Mouse (Mus musculus): ENCODE measurements at regions not wholly inside any gene's neighbourhood (a gene's known extent, or its start where the extent isn't known, plus 50 kb on each side); places are given as distances from the start of the nearest gene placed in this dataset.

- Histone ChIP-seq H3K36me3 (ENCODE audit: control insufficient read depth, insufficient read depth, low read length) (no peaks in the 10 kb centered on the region), H3K4me2 (ENCODE audit: low read depth) (no peak overlapping the region), H3K4me1 (ENCODE audit: control insufficient read depth, insufficient read depth, low read length) (no peaks in the 10 kb centered on the region), H3K9ac (ENCODE audit: low read length) (no peak overlapping the region), H3K4me3 (ENCODE audit: low read depth, low read length) (no peak overlapping the region), H3K27ac (ENCODE audit: low read depth, low read length) (no peak overlapping the region), H3K9me3 (ENCODE audit: control insufficient read depth, low read length) (no peaks in the 10 kb centered on the region), H3K27me3 (ENCODE audit: control insufficient read depth, insufficient read depth, low read length) (no peaks in the 10 kb centered on the region)
- 79% methylated on average over 7 of the region's 7 CpGs for WGBS
- ATAC-seq (ENCODE audit: insufficient read depth, low FRiP score, low TSS enrichment), result no peak
- DNase-seq (ENCODE audit: low spot score), result no peak
Observed at GRCm38 (mm10) chr10:92625781-92626180, 96.4 kb downstream of the Nedd1 start.

- ATAC-seq (ENCODE audit: insufficient read depth, low FRiP score, low TSS enrichment) (no peak), DNase-seq (ENCODE audit: low spot score) (no peak)
- 89% methylated on average over 4 of the region's 5 CpGs for WGBS
Observed at GRCm38 (mm10) chr10:92615684-92616379, 106.4 kb downstream of the Nedd1 start.

GRCm38 (mm10) chr10:92614341-92614740, 107.9 kb downstream of the Nedd1 start:
- no peak overlapping the region for H3K9ac ChIP-seq (ENCODE audit: low read length)
- no peak overlapping the region for H3K27ac ChIP-seq (ENCODE audit: low read depth, low read length)
- no peaks in the 10 kb centered on the region for H3K36me3 ChIP-seq (ENCODE audit: control insufficient read depth, insufficient read depth, low read length)
- H3K4me1 ChIP-seq (ENCODE audit: control insufficient read depth, insufficient read depth, low read length), result no peaks in the 10 kb centered on the region
- no peaks in the 10 kb centered on the region for H3K9me3 ChIP-seq (ENCODE audit: control insufficient read depth, low read length)
- no peak for DNase-seq (ENCODE audit: low spot score)
- H3K4me2 ChIP-seq (ENCODE audit: low read depth), result no peak overlapping the region
- WGBS, result 65% methylated on average over 6 of the region's 6 CpGs
- H3K4me3 ChIP-seq (ENCODE audit: low read depth, low read length), result no peak overlapping the region
- ATAC-seq (ENCODE audit: insufficient read depth, low FRiP score, low TSS enrichment), result no peak
- no peaks in the 10 kb centered on the region for H3K27me3 ChIP-seq (ENCODE audit: control insufficient read depth, insufficient read depth, low read length)

More at GRCm38 (mm10) chr10:92615684-92616379, 106.4 kb downstream of the Nedd1 start:
- Histone ChIP-seq H3K4me1 (ENCODE audit: control insufficient read depth, insufficient read depth, low read length) (no peaks in the 10 kb centered on the region), H3K27ac (ENCODE audit: low read depth, low read length) (no peak overlapping the region), H3K36me3 (ENCODE audit: control insufficient read depth, insufficient read depth, low read length) (no peaks in the 10 kb centered on the region), H3K4me3 (ENCODE audit: low read depth, low read length) (no peak overlapping the region), H3K9me3 (ENCODE audit: control insufficient read depth, low read length) (no peaks in the 10 kb centered on the region), H3K9ac (ENCODE audit: low read length) (no peak overlapping the region), H3K27me3 (ENCODE audit: control insufficient read depth, insufficient read depth, low read length) (no peaks in the 10 kb centered on the region), H3K4me2 (ENCODE audit: low read depth) (no peak overlapping the region)

- no peak for ATAC-seq (ENCODE audit: insufficient read depth, low FRiP score, low TSS enrichment)
- H3K36me3 ChIP-seq (ENCODE audit: control insufficient read depth, insufficient read depth, low read length), result no peaks in the 10 kb centered on the region
- 86% methylated on average over 3 of the region's 3 CpGs for WGBS
- H3K4me2 ChIP-seq (ENCODE audit: low read depth), result no peak overlapping the region
- no peak overlapping the region for H3K4me3 ChIP-seq (ENCODE audit: low read depth, low read length)
- no peaks in the 10 kb centered on the region for H3K9me3 ChIP-seq (ENCODE audit: control insufficient read depth, low read length)
- no peak overlapping the region for H3K9ac ChIP-seq (ENCODE audit: low read length)
- no peaks in the 10 kb centered on the region for H3K27me3 ChIP-seq (ENCODE audit: control insufficient read depth, insufficient read depth, low read length)
- DNase-seq (ENCODE audit: low spot score), result no peak
- H3K4me1 ChIP-seq (ENCODE audit: control insufficient read depth, insufficient read depth, low read length), result no peaks in the 10 kb centered on the region
- H3K27ac ChIP-seq (ENCODE audit: low read depth, low read length), result no peak overlapping the region
Observed at GRCm38 (mm10) chr10:92611060-92611459, 111.2 kb downstream of the Nedd1 start.

- H3K4me3 ChIP-seq (ENCODE audit: low read depth, low read length), result no peak overlapping the region
- no peak overlapping the region for H3K4me2 ChIP-seq (ENCODE audit: low read depth)
- no peaks in the 10 kb centered on the region for H3K27me3 ChIP-seq (ENCODE audit: control insufficient read depth, insufficient read depth, low read length)
- H3K36me3 ChIP-seq (ENCODE audit: control insufficient read depth, insufficient read depth, low read length), result no peaks in the 10 kb centered on the region
- no peaks in the 10 kb centered on the region for H3K9me3 ChIP-seq (ENCODE audit: control insufficient read depth, low read length)
- DNase-seq (ENCODE audit: low spot score) (no peak), ATAC-seq (ENCODE audit: insufficient read depth, low FRiP score, low TSS enrichment) (no peak)
- no peak overlapping the region for H3K9ac ChIP-seq (ENCODE audit: low read length)
- no peaks in the 10 kb centered on the region for H3K4me1 ChIP-seq (ENCODE audit: control insufficient read depth, insufficient read depth, low read length)
- no peak overlapping the region for H3K27ac ChIP-seq (ENCODE audit: low read depth, low read length)
- WGBS, result 49% methylated on average over 4 of the region's 4 CpGs
Observed at GRCm38 (mm10) chr10:92606761-92607160, 115.5 kb downstream of the Nedd1 start.

- ATAC-seq (ENCODE audit: insufficient read depth, low FRiP score, low TSS enrichment) (no peak), DNase-seq (ENCODE audit: low spot score) (no peak)
- Histone ChIP-seq H3K4me2 (ENCODE audit: low read depth) (no peak overlapping the region), H3K4me3 (ENCODE audit: low read depth, low read length) (no peak overlapping the region), H3K9me3 (ENCODE audit: control insufficient read depth, low read length) (no peaks in the 10 kb centered on the region), H3K9ac (ENCODE audit: low read length) (no peak overlapping the region), H3K4me1 (ENCODE audit: control insufficient read depth, insufficient read depth, low read length) (no peaks in the 10 kb centered on the region), H3K27ac (ENCODE audit: low read depth, low read length) (no peak overlapping the region), H3K27me3 (ENCODE audit: control insufficient read depth, insufficient read depth, low read length) (no peaks in the 10 kb centered on the region), H3K36me3 (ENCODE audit: control insufficient read depth, insufficient read depth, low read length) (no peaks in the 10 kb centered on the region)
- WGBS, result 14% methylated on average over 3 of the region's 3 CpGs
Observed at GRCm38 (mm10) chr10:92605646-92606045, 116.6 kb downstream of the Nedd1 start.

- no peaks in the 10 kb centered on the region for H3K4me1 ChIP-seq (ENCODE audit: control insufficient read depth, insufficient read depth, low read length)
- H3K9me3 ChIP-seq (ENCODE audit: control insufficient read depth, low read length), result no peaks in the 10 kb centered on the region
- no peaks in the 10 kb centered on the region for H3K27me3 ChIP-seq (ENCODE audit: control insufficient read depth, insufficient read depth, low read length)
- ATAC-seq (ENCODE audit: insufficient read depth, low FRiP score, low TSS enrichment), result no peak
- no peak overlapping the region for H3K9ac ChIP-seq (ENCODE audit: low read length)
- H3K4me3 ChIP-seq (ENCODE audit: low read depth, low read length), result no peak overlapping the region
- H3K36me3 ChIP-seq (ENCODE audit: control insufficient read depth, insufficient read depth, low read length), result no peaks in the 10 kb centered on the region
- no peak overlapping the region for H3K27ac ChIP-seq (ENCODE audit: low read depth, low read length)
- DNase-seq (ENCODE audit: low spot score), result no peak
- H3K4me2 ChIP-seq (ENCODE audit: low read depth), result no peak overlapping the region
- 79% methylated on average over 4 of the region's 4 CpGs for WGBS
Observed at GRCm38 (mm10) chr10:92600116-92600515, 122.1 kb downstream of the Nedd1 start.

GRCm38 (mm10) chr10:92595496-92596355, 126.5 kb downstream of the Nedd1 start:
- H3K4me1 ChIP-seq (ENCODE audit: control insufficient read depth, insufficient read depth, low read length), result no peaks in the 10 kb centered on the region
- no peak overlapping the region for H3K9ac ChIP-seq (ENCODE audit: low read length)
- 7% methylated on average over 6 of the region's 6 CpGs for WGBS
- H3K36me3 ChIP-seq (ENCODE audit: control insufficient read depth, insufficient read depth, low read length), result no peaks in the 10 kb centered on the region
- H3K4me3 ChIP-seq (ENCODE audit: low read depth, low read length), result no peak overlapping the region
- ATAC-seq (ENCODE audit: insufficient read depth, low FRiP score, low TSS enrichment) (no peak), DNase-seq (ENCODE audit: low spot score) (no peak)
- H3K9me3 ChIP-seq (ENCODE audit: control insufficient read depth, low read length), result no peaks in the 10 kb centered on the region
- no peak overlapping the region for H3K4me2 ChIP-seq (ENCODE audit: low read depth)
- H3K27ac ChIP-seq (ENCODE audit: low read depth, low read length), result no peak overlapping the region
- H3K27me3 ChIP-seq (ENCODE audit: control insufficient read depth, insufficient read depth, low read length), result no peaks in the 10 kb centered on the region

Measured in neural tube, embryonic 11.5 days (tissue).